Mouse (Mus musculus) left cerebral cortex, adult 2 months (tissue): ENCODE measurements around the gene Apol6. TPM values are rescaled to one million over a fixed set of nuclear protein-coding genes. Genes with fewer than 3 reads are reported as not detected.

Experiments used
- DNase-seq, 2 experiments: peaks; one replicate each; pipeline ENCODE4 v3.0.0; 2021 to 2022; ENCODE audit warnings: low spot score in 2 of 2, mixed read lengths in 1 of 2; ENCODE audit errors: extremely low spot score in 1 of 2
- H3K27ac ChIP-seq: fragments of 200-600 bp; 2 replicates; pipeline ENCODE4 v1.8.1; 2022
- H3K4me3 ChIP-seq: fragments of 200-600 bp; 2 replicates; pipeline ENCODE4 v1.8.1; 2022
- CTCF ChIP-seq: fragments of 200-600 bp; IDR thresholded peaks from 2 replicates; pipeline ENCODE4 v1.8.1; 2022; ENCODE audit warnings: antibody characterized with exemption, mild to moderate bottlenecking, moderate library complexity
- intact Hi-C: fragments of 180-260 bp; cut with DNase I; formaldehyde crosslinking; loops from one replicate; pipeline ENCODE4 v1.15.1; 2025
- total RNA-seq, 2 experiments: library from RNA; stranded (reverse); gene quantifications; 2 replicates each; pipeline ENCODE4 v1.2.3; 2021

Gene Apol6
- total RNA-seq, 2 experiments from 2014 or later, result 0.19 TPM; not detected in 1

DNA sequence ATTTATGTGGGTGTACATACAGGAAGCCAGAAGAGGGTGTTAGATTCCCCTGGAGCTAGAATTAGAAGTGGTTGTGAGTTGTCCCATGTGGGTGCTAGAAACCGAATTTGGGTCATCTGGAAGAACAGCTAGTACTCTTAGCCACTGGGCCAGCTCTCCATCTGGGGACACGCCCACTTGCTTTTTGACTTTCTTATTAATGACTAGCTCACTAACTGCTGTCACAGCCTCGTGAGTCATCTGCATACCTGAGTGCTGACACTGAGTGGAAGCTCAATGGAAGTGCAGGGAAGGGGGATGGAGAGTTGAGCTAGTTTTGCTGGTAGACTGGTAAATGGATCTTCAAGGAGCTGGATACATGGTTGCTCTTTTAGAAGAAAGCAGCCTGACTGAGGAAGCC lies 32.0 kb downstream of the Apol6 start:
- DNase-seq, result peak in 1 of 2 experiments; percentile 42
- no peak for TF ChIP-seq CTCF
- intact Hi-C loops, result no loop called here
- Histone ChIP-seq H3K4me3 (no peak overlapping the region), H3K27ac (peak overlapping the region; percentile 69)

GRCm38 (mm10) chr15:77077906-77078305 lies 33.4 kb downstream of the Apol6 start:
- DNase-seq, result no peak
- no peak for TF ChIP-seq CTCF
- Histone ChIP-seq H3K27ac (peak overlapping the region; percentile 63), H3K4me3 (no peak overlapping the region)
- intact Hi-C loops, result no loop called here

DNA sequence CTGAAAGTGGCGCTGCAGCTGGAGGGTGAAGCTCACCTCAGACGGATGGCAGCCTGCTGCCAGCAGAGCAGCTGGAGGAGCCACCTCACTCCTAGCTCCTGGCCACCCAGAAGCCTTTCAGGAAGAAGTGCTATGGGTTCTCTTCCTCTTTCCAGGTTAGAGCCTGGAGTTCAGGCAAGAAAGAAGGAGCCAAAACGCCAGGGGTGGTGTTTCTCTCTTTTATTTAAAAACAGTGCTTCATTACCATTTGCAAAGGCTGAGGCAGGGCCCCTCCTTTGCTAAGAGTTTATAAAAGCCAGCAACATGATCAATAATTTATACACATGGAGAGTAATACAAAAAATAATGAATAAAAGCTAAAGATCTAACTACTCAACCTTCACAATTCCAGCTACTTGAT lies 34.3 kb downstream of the Apol6 start:
- H3K4me3 ChIP-seq, result no peak overlapping the region
- DNase-seq, result no peak
- H3K27ac ChIP-seq, result no peak overlapping the region
- no peak for TF ChIP-seq CTCF
- intact Hi-C loops, result no loop called here

DNA sequence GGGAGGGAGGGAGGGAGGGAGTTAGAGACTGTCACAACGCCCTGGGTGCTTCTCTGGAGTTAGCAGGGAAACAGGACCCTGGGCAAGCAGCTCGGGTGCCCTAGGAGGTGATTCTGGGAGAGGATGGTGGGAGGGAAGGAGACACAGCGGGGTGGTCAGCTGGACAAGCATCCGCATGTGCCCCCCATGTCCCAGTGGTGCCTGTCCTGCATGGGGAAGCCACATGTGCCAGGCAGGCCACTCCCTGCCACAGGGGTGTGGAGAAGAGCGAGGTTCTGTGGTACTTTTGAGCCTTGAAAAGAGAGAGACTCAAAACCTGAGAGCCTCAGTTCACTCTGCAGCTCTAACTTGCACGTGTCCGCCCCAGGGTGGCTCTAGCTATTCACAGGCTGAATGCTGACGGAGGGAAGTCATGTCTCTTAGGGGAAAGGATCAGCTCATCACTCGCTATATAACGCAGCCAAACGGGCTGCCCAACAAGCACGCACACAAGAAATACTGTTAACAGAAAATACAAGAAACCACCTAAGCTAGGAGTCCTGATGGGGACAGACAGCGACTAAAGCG lies 34.8 kb downstream of the Apol6 start:
- intact Hi-C loops, result no loop called here
- H3K4me3 ChIP-seq, result no peak overlapping the region
- peak overlapping the region; percentile 59 for H3K27ac ChIP-seq
- no peak for DNase-seq
- TF ChIP-seq CTCF, result no peak

DNA sequence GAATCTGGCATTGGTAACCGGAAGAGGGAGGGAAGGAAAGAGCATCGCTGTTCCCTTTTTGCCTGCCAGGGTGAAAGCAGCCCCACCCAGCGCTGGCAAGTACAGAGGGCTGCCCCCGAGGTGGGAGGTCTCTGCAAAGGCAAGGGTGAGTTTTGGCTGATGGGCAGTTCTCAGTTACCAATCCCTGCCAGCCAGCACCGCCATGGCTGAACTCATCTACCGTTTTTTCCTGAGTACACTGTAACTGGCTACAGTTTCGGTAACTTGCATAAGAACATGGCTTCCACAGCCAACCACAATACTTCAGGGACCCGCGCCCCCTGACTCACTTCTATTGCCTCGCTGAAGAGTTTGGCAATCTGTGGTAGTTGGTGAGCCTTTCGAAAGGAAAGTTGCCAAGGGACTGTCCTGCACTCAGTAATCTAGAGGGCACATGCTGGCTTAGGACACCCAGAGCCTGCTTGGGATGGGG lies 35.4 kb downstream of the Apol6 start:
- Histone ChIP-seq H3K4me3 (no peak overlapping the region), H3K27ac (peak overlapping the region; percentile 59)
- intact Hi-C loops, result no loop called here
- DNase-seq, result no peak
- TF ChIP-seq CTCF, result no peak

DNA sequence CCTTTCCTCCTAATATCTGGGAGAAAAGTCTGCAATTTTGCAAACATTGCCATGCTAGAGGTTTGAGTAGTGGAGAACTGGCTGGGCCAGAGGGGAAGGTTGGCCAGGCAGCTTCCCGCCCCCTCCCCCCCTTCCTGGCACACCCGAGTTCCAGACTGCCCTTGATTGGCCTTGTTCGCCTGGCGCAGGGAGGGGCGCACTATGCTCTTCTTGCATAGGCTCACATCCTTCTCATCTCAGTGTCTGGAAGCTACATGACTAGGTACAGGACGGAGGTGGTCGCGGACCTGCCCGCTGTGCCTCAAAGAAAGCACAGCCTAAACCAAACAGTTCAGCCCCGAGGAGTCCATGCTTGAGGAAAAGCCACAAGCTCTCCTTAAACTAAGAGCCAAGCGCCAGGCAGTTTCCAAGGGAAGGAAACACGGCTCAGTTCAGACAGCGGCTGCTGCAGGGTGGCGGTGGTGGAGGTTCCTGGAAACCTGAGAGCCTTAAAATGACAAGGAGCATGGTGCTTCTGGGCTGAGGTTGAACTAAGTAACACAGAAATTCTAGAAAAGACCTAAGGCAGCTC lies 36.2 kb downstream of the Apol6 start:
- intact Hi-C loops, result no loop called here
- TF ChIP-seq CTCF, result no peak
- DNase-seq, result no peak
- peak overlapping the region; percentile 61 for H3K27ac ChIP-seq
- H3K4me3 ChIP-seq, result no peak overlapping the region

GRCm38 (mm10) chr15:77081454-77081853 lies 36.9 kb downstream of the Apol6 start:
- Histone ChIP-seq H3K27ac (peak overlapping the region; percentile 61), H3K4me3 (no peak overlapping the region)
- no peak; the same call in 1 of the 2 replicates for TF ChIP-seq CTCF
- no peak for DNase-seq
- intact Hi-C loops, result no loop called here

DNA sequence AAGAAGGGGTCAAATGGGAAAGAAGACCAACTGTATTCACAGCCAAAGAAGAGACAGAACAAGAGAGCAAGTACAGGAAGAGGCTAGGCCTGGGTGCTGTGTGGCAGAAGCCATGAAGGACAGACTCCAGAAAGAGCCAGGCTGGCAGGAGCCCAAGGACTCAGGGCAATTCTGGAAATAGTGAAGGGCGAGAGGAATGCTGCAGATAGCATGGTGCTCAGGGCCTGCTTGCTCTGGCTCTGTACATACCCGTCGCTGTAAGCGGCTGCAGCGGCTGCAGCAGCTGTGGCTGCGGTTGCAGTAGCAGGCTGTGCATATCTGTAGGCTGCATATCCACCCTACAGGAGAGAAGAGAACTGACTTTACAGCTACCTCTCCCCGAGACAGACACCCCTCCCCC lies 41.3 kb downstream of the Apol6 start:
- intact Hi-C loops, result no loop called here
- no peak for TF ChIP-seq CTCF
- no peak overlapping the region for H3K4me3 ChIP-seq
- no peak for DNase-seq
- no peak overlapping the region for H3K27ac ChIP-seq

DNA sequence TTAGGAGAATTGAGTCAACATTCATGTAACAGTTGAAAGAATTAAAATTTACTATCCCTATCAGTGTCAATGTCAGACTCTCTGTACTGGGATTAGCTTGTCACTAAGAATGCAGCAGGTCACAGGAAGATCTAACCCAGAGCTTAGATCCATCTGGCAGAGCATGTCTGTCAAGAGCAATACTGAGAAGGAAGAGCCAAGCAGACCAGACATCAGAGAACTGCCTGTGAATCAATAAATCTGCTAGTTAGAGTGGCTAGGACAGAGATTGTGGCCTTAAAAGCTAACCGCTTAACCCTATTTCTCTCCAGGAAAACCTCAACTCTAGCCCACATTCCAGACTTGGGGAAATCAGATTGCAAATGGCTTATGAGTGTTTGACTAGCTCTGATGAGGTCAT lies 42.0 kb downstream of the Apol6 start:
- TF ChIP-seq CTCF, result no peak
- Histone ChIP-seq H3K27ac (no peak overlapping the region), H3K4me3 (no peak overlapping the region)
- intact Hi-C loops, result no loop called here
- no peak for DNase-seq

GRCm38 (mm10) chr15:77089249-77089648 lies 44.7 kb downstream of the Apol6 start:
- intact Hi-C loops, result no loop called here
- DNase-seq, result no peak
- Histone ChIP-seq H3K27ac (no peak overlapping the region), H3K4me3 (no peak overlapping the region)
- no peak for TF ChIP-seq CTCF

GRCm38 (mm10) chr15:77090531-77090930 lies 46.0 kb downstream of the Apol6 start:
- intact Hi-C loops, result no loop called here
- TF ChIP-seq CTCF, result no peak
- peak overlapping the region; percentile 16; the same call in 1 of the 2 replicates for H3K27ac ChIP-seq
- no peak for DNase-seq
- no peak overlapping the region for H3K4me3 ChIP-seq

DNA sequence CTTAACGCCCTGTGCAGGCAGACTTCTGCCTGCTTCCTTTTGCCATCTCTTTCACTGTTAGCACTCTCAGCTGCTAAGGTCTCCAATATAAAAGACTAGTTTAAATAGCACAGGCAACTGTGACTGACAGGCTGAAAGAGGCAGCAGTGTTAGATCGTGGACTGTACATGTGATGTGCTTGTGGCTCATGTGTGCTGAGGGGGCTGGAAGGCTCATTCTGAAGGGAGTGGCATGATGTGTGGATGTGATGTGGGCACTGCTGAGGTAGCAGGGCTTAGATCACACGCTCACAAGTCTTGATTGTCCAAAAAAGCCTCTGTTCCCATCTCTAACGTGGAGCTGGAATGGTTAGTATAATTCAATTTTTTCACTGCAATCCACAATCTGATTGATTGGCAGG lies 46.9 kb downstream of the Apol6 start:
- H3K4me3 ChIP-seq, result no peak overlapping the region
- H3K27ac ChIP-seq, result peak overlapping the region; percentile 2; the same call in 1 of the 2 replicates
- intact Hi-C loops, result no loop called here
- TF ChIP-seq CTCF, result no peak
- no peak for DNase-seq

DNA sequence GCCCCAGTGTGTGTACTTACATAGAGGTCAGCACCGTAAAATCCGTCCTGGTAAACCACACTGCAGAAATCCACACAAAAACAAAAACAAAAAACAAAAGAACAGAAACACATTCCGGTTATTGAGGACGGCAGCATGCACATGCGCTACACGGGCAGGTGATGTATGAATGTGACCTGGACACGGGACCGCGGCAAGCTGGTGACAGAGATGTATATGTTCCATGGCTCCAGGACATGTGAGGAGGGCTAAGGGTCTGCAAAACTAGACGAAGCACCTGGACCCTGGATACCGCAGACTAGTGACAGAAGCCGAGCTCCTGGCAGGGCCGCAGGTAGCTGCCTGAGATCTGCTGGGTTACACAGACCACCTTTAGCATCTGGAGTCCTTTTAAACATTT lies 49.9 kb downstream of the Apol6 start:
- DNase-seq, result no peak
- intact Hi-C loops, result no loop called here
- no peak for TF ChIP-seq CTCF
- no peak overlapping the region for H3K4me3 ChIP-seq
- H3K27ac ChIP-seq, result no peak overlapping the region
